Mouse (Mus musculus): ENCODE measurements around the gene Hist1h2bm. TPM values are rescaled to one million over a fixed set of nuclear protein-coding genes. Genes with fewer than 3 reads are reported as not detected.

Gene Hist1h2bm
- polyA plus RNA-seq (2012; rRNA removed; ENCODE audit: low replicate concordance), result 1.3 and 2.3 TPM in 2 replicates

DNA sequence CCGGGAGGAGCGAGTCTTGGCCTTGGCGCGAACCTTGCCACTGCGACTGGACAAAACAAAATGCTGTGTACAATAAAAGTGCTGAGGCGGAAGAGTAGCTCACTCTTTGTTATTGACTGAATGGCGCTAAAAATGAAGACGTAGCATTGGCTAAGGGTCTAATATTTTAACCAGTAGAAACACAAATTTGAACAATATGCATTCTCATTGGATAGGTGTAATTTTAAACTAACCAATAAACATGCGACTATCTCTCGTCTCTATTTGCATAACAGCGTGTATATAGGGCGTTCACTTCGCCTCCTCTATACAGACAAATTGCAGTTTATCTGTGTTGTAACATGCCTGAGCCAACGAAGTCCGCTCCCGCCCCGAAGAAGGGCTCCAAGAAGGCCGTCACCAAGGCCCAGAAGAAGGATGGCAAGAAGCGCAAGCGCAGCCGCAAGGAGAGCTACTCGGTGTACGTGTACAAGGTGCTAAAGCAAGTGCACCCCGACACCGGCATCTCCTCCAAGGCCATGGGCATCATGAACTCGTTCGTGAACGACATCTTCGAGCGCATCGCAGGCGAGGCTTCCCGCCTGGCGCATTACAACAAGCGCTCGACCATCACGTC, at the start of gene Hist1h2bm:
Gene Hist1h2bm, plus strand, starts transcription at position 288 of the 616 bp plus-strand sequence.

DNA sequence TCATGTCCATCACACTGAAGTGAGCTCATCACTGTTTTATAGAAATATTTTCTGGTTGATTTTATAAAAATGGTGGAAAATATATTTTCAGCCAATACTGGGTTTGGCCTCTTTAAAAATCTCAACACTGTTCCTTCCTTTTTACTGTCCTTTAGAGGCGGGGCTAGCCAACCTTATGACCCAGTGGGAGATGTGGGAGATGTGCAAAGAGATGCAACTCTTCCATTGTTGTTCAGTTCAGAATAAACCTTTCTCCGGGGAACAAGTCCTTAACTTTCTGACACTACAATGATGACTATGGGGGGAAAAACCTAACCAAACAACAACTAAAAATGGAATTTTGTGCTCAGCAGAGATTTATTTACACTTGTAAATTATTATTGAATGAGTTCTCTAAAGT, 44.5 kb upstream of the Hist1h2bm start, which contains the start of gene Olfr1360:
Gene Olfr1360, minus strand, starts transcription at position 101 of the 400 bp plus-strand sequence.

DNA sequence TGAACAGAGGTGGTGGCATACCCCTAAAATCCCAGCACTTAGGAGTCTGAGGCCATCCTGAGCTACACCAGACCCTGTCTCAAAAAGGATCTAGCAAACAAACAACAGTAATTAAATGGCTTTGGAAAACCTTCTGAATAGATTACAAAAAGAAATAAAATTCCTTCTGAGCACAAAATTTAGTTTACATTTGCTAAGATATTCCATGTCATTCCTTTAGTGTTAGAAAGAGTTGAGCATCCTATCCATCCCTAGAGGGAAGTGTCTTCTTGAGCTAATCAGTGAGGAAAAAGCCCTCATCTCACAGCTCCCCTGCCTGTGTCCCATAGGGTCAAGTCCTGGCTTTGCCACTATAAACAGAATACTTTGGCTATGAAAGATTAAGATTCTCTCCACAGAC, 24.0 kb upstream of the Hist1h2bm start, which contains the start of gene Olfr1359:
Gene Olfr1359, plus strand, starts transcription at position 301 of the 400 bp plus-strand sequence.

GRCm38 (mm10) chr13:21715864-21716539, 5.8 kb upstream of the Hist1h2bm start, which contains the start of the genes Hist1h2bl and Hist1h2ai:
Gene Hist1h2bl, minus strand, starts transcription at chr13:21716143.
Gene Hist1h2ai, plus strand, starts transcription at chr13:21716422.

GRCm38 (mm10) chr13:21717397-21718357, 4.2 kb upstream of the Hist1h2bm start, which contains the start of gene Hist1h3h:
Gene Hist1h3h, plus strand, starts transcription at chr13:21717659.

DNA sequence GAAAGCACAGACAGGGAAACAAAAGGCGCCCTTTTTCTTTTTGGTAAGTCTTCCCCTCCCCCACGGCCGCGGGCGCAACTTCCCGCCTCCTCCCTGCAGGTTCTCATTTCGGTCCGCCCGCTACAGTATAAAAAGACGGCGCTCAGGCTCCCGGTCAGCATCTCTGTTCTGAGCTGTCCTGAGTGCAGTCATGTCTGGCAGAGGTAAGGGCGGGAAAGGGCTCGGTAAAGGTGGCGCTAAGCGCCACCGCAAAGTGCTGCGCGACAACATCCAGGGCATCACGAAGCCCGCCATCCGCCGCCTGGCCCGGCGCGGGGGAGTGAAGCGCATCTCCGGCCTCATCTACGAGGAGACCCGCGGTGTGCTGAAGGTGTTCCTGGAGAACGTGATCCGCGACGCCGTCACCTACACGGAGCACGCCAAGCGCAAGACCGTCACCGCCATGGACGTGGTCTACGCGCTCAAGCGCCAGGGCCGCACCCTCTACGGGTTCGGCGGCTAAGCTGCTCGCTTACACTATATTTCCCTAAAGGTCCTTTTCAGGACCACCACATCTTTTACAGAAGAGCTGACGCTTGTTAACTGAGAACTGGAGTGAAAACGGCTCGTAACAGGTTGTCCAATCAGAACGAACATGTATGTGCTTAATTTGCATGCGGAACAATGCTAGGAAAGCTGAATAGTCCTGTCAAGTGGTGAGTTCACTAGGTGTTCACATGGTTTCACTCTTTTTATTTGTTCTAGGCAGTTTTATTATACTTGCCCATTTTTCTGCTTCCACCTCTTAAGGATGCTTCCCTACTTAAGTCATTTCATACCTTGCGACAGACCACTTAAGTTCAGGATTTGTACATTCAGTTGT, 13.3 kb downstream of the Hist1h2bm start, which contains the start of gene Hist1h4j:
Gene Hist1h4j, plus strand, starts transcription at position 159 of the 862 bp plus-strand sequence.

GRCm38 (mm10) chr13:21750159-21751017, 28.5 kb downstream of the Hist1h2bm start, which contains the start of gene Hist1h4k:
Gene Hist1h4k, minus strand, starts transcription at chr13:21750505.

DNA sequence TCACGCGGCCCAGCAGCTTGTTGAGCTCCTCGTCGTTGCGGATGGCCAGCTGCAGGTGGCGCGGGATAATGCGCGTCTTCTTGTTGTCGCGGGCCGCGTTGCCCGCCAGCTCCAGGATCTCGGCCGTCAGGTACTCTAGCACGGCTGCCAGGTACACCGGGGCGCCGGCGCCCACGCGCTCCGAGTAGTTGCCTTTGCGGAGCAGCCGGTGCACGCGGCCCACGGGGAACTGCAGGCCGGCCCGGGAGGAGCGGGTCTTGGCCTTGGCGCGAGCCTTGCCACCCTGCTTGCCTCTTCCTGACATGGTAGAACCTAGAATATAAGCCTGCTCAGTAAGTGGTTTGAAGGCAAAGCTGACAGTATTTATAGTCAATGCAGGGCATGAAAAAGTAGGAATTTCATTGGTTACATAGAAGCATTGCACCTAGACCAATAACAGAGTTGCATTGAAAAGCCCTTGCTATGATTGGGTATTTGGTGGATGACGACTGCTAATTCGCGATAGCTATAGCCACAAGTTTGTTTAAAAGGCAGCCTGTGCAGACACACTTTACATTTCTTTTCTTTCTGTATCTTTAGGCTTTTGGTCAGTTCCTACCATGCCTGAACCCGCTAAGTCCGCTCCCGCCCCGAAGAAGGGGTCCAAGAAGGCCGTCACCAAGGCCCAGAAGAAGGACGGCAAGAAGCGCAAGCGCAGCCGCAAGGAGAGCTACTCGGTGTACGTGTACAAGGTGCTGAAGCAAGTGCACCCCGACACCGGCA, 31.9 kb downstream of the Hist1h2bm start, which contains the start of the genes Hist1h2ak and Hist1h2bn:
Gene Hist1h2ak, minus strand, starts transcription at position 304 of the 762 bp plus-strand sequence.
Gene Hist1h2bn, plus strand, starts transcription at position 600 of the 762 bp plus-strand sequence.

Other genes with a start within 250 kb of the Hist1h2bm start
- gene Zkscan4, start 243.1 kb upstream of the Hist1h2bm start, polyA plus RNA-seq (2012; rRNA removed; ENCODE audit: low replicate concordance), result 0.83 and 0.84 TPM in 2 replicates
- gene Gm10065, start 242.6 kb upstream of the Hist1h2bm start, polyA plus RNA-seq (2012; rRNA removed; ENCODE audit: low replicate concordance), result not detected in 2 replicates
- 0.10 and 0.29 TPM in 2 replicates for gene AK157302, start 226.8 kb upstream of the Hist1h2bm start, polyA plus RNA-seq (2012; rRNA removed; ENCODE audit: low replicate concordance)
- gene Gm11273, start 220.6 kb upstream of the Hist1h2bm start, polyA plus RNA-seq (2012; rRNA removed; ENCODE audit: low replicate concordance), result 7.7 and 27.9 TPM in 2 replicates
- gene Zkscan8, start 190.9 kb upstream of the Hist1h2bm start, polyA plus RNA-seq (2012; rRNA removed; ENCODE audit: low replicate concordance), result 2.2 and 7.0 TPM in 2 replicates
- not detected in 2 replicates for gene Olfr1366, start 179.2 kb upstream of the Hist1h2bm start, polyA plus RNA-seq (2012; rRNA removed; ENCODE audit: low replicate concordance)
- gene Olfr1535, start 162.2 kb upstream of the Hist1h2bm start, polyA plus RNA-seq (2012; rRNA removed; ENCODE audit: low replicate concordance), result not detected in 2 replicates
- gene Olfr1364, start 140.3 kb upstream of the Hist1h2bm start, polyA plus RNA-seq (2012; rRNA removed; ENCODE audit: low replicate concordance), result not detected in 2 replicates
- 0.03 and 0.04 TPM in 2 replicates for gene Olfr1362, start 108.0 kb upstream of the Hist1h2bm start, polyA plus RNA-seq (2012; rRNA removed; ENCODE audit: low replicate concordance)
- 0.03 TPM in 1 of 2 replicates, not detected in the other for gene Olfr11, start 79.5 kb upstream of the Hist1h2bm start, polyA plus RNA-seq (2012; rRNA removed; ENCODE audit: low replicate concordance)
- not detected in 2 replicates for gene Olfr1361, start 58.7 kb upstream of the Hist1h2bm start, polyA plus RNA-seq (2012; rRNA removed; ENCODE audit: low replicate concordance)
- not detected in 2 replicates for gene Olfr1360, start 44.6 kb upstream of the Hist1h2bm start, polyA plus RNA-seq (2012; rRNA removed; ENCODE audit: low replicate concordance)
- not detected in 2 replicates for gene Olfr1359, start 23.9 kb upstream of the Hist1h2bm start, polyA plus RNA-seq (2012; rRNA removed; ENCODE audit: low replicate concordance)
- gene Hist1h2bl, start 5.9 kb upstream of the Hist1h2bm start, polyA plus RNA-seq (2012; rRNA removed; ENCODE audit: low replicate concordance), result 1.7 and 11.3 TPM in 2 replicates
- 2.7 and 18.5 TPM in 2 replicates for gene Hist1h2ai, start 5.6 kb upstream of the Hist1h2bm start, polyA plus RNA-seq (2012; rRNA removed; ENCODE audit: low replicate concordance)
- gene Hist1h3h, start 4.4 kb upstream of the Hist1h2bm start, polyA plus RNA-seq (2012; rRNA removed; ENCODE audit: low replicate concordance), result 6.1 and 31.9 TPM in 2 replicates
- 1.0 and 2.4 TPM in 2 replicates for gene Hist1h4j, start 13.0 kb downstream of the Hist1h2bm start, polyA plus RNA-seq (2012; rRNA removed; ENCODE audit: low replicate concordance)
- 2.8 and 15.5 TPM in 2 replicates for gene Hist1h4k, start 28.5 kb downstream of the Hist1h2bm start, polyA plus RNA-seq (2012; rRNA removed; ENCODE audit: low replicate concordance)
- gene Hist1h2ak, start 31.8 kb downstream of the Hist1h2bm start, polyA plus RNA-seq (2012; rRNA removed; ENCODE audit: low replicate concordance), result 3.4 and 19.7 TPM in 2 replicates
- gene Hist1h2bn, start 32.1 kb downstream of the Hist1h2bm start, polyA plus RNA-seq (2012; rRNA removed; ENCODE audit: low replicate concordance), result 2.6 and 14.3 TPM in 2 replicates
- 0.23 and 0.54 TPM in 2 replicates for gene Hist1h1b, start 58.6 kb downstream of the Hist1h2bm start, polyA plus RNA-seq (2012; rRNA removed; ENCODE audit: low replicate concordance)
- gene Hist1h3i, start 61.3 kb downstream of the Hist1h2bm start, polyA plus RNA-seq (2012; rRNA removed; ENCODE audit: low replicate concordance), result 9.6 and 20.0 TPM in 2 replicates
- 1.3 and 17.7 TPM in 2 replicates for gene Hist1h2an, start 65.2 kb downstream of the Hist1h2bm start, polyA plus RNA-seq (2012; rRNA removed; ENCODE audit: low replicate concordance)
- gene Hist1h2bp, start 65.4 kb downstream of the Hist1h2bm start, polyA plus RNA-seq (2012; rRNA removed; ENCODE audit: low replicate concordance), result 1.1 and 1.5 TPM in 2 replicates
- 22.4 and 30.9 TPM in 2 replicates for gene Hist1h2bq, start 88.2 kb downstream of the Hist1h2bm start, polyA plus RNA-seq (2012; rRNA removed; ENCODE audit: low replicate concordance)
- gene Hist1h2ao, start 88.4 kb downstream of the Hist1h2bm start, polyA plus RNA-seq (2012; rRNA removed; ENCODE audit: low replicate concordance), result not detected in 2 replicates
- not detected in 2 replicates for gene Hist1h4m, start 89.7 kb downstream of the Hist1h2bm start, polyA plus RNA-seq (2012; rRNA removed; ENCODE audit: low replicate concordance)
- 4.9 and 22.8 TPM in 2 replicates for gene Hist1h4n, start 110.2 kb downstream of the Hist1h2bm start, polyA plus RNA-seq (2012; rRNA removed; ENCODE audit: low replicate concordance)
- 38.2 and 359 TPM in 2 replicates for gene Hist1h2ap, start 111.5 kb downstream of the Hist1h2bm start, polyA plus RNA-seq (2012; rRNA removed; ENCODE audit: low replicate concordance)
- 19.9 and 27.5 TPM in 2 replicates for gene Hist1h2br, start 111.7 kb downstream of the Hist1h2bm start, polyA plus RNA-seq (2012; rRNA removed; ENCODE audit: low replicate concordance)
- 0.29 and 0.80 TPM in 2 replicates for gene Zfp184, start 223.1 kb downstream of the Hist1h2bm start, polyA plus RNA-seq (2012; rRNA removed; ENCODE audit: low replicate concordance)